Mouse (Mus musculus): Measurements from ENCODE around the gene Il1rl2. TPM values are rescaled to one million over a fixed set of nuclear protein-coding genes. Genes with fewer than 3 reads are reported as not detected.

The Il1rl2 gene
- polyA plus RNA-seq, 1 experiment: 0.22 TPM

GRCm38 (mm10) chr1:40399639-40400038 is 75.2 kb downstream of the Il1rl2 start:
- no peak overlapping the region for H3K27ac ChIP-seq (ENCODE audit: control insufficient read depth, insufficient read depth, low read depth, low read length)
- no peaks in the 10 kb centered on the region for H3K36me3 ChIP-seq (ENCODE audit: control insufficient read depth, insufficient read depth, low read length)
- H3K27me3 ChIP-seq (ENCODE audit: control insufficient read depth, insufficient read depth, low read length): no peaks in the 10 kb centered on the region
- H3K4me3 ChIP-seq (ENCODE audit: control insufficient read depth, low read depth, low read length): no peak overlapping the region
- H3K4me1 ChIP-seq (ENCODE audit: control insufficient read depth, insufficient read depth, low read length): no peaks in the 10 kb centered on the region
- TF ChIP-seq POLR2A (IDR thresholded peaks at IDR 0.05; ENCODE audit: control insufficient read depth, low read depth, low read length): no peak
- TF ChIP-seq CTCF (IDR thresholded peaks at IDR 0.05; ENCODE audit: control insufficient read depth, insufficient read depth, insufficient replicate concordance, low read depth, low read length): no peak

GRCm38 (mm10) chr1:40404682-40405081 is 80.3 kb downstream of the Il1rl2 start:
- no peak overlapping the region for H3K4me3 ChIP-seq (ENCODE audit: control insufficient read depth, low read depth, low read length)
- H3K36me3 ChIP-seq (ENCODE audit: control insufficient read depth, insufficient read depth, low read length): no peaks in the 10 kb centered on the region

GRCm38 (mm10) chr1:40409882-40410281 is 85.5 kb downstream of the Il1rl2 start:
- H3K4me3 ChIP-seq (ENCODE audit: control insufficient read depth, low read depth, low read length): no peak overlapping the region
- H3K27ac ChIP-seq (ENCODE audit: control insufficient read depth, insufficient read depth, low read depth, low read length): no peak overlapping the region
- TF ChIP-seq POLR2A (IDR thresholded peaks at IDR 0.05; ENCODE audit: control insufficient read depth, low read depth, low read length) (no peak), CTCF (IDR thresholded peaks at IDR 0.05; ENCODE audit: control insufficient read depth, insufficient read depth, insufficient replicate concordance, low read depth, low read length) (no peak)
- no peaks in the 10 kb centered on the region for H3K27me3 ChIP-seq (ENCODE audit: control insufficient read depth, insufficient read depth, low read length)
- H3K4me1 ChIP-seq (ENCODE audit: control insufficient read depth, insufficient read depth, low read length): peaks cover under 1% of the 10 kb centered on the region
- no peaks in the 10 kb centered on the region for H3K36me3 ChIP-seq (ENCODE audit: control insufficient read depth, insufficient read depth, low read length)

More at GRCm38 (mm10) chr1:40404682-40405081, 80.3 kb downstream of the Il1rl2 start:
- TF ChIP-seq CTCF (IDR thresholded peaks at IDR 0.05; ENCODE audit: control insufficient read depth, insufficient read depth, insufficient replicate concordance, low read depth, low read length) (no peak), POLR2A (IDR thresholded peaks at IDR 0.05; ENCODE audit: control insufficient read depth, low read depth, low read length) (no peak)
- H3K4me1 ChIP-seq (ENCODE audit: control insufficient read depth, insufficient read depth, low read length): peaks cover 2% of the 10 kb centered on the region
- no peaks in the 10 kb centered on the region for H3K27me3 ChIP-seq (ENCODE audit: control insufficient read depth, insufficient read depth, low read length)
- H3K27ac ChIP-seq (ENCODE audit: control insufficient read depth, insufficient read depth, low read depth, low read length): no peak overlapping the region

GRCm38 (mm10) chr1:40413039-40413438 is 88.6 kb downstream of the Il1rl2 start:
- Histone ChIP-seq H3K4me1 (ENCODE audit: control insufficient read depth, insufficient read depth, low read length) (no peaks in the 10 kb centered on the region), H3K27me3 (ENCODE audit: control insufficient read depth, insufficient read depth, low read length) (no peaks in the 10 kb centered on the region), H3K36me3 (ENCODE audit: control insufficient read depth, insufficient read depth, low read length) (no peaks in the 10 kb centered on the region), H3K27ac (ENCODE audit: control insufficient read depth, insufficient read depth, low read depth, low read length) (no peak overlapping the region), H3K4me3 (ENCODE audit: control insufficient read depth, low read depth, low read length) (no peak overlapping the region)
- TF ChIP-seq CTCF (IDR thresholded peaks at IDR 0.05; ENCODE audit: control insufficient read depth, insufficient read depth, insufficient replicate concordance, low read depth, low read length): no peak
- TF ChIP-seq POLR2A (IDR thresholded peaks at IDR 0.05; ENCODE audit: control insufficient read depth, low read depth, low read length): no peak

- Histone ChIP-seq H3K4me1 (ENCODE audit: control insufficient read depth, insufficient read depth, low read length) (no peaks in the 10 kb centered on the region), H3K4me3 (ENCODE audit: control insufficient read depth, low read depth, low read length) (no peak overlapping the region), H3K36me3 (ENCODE audit: control insufficient read depth, insufficient read depth, low read length) (no peaks in the 10 kb centered on the region), H3K27ac (ENCODE audit: control insufficient read depth, insufficient read depth, low read depth, low read length) (no peak overlapping the region), H3K27me3 (ENCODE audit: control insufficient read depth, insufficient read depth, low read length) (no peaks in the 10 kb centered on the region)
- TF ChIP-seq CTCF (IDR thresholded peaks at IDR 0.05; ENCODE audit: control insufficient read depth, insufficient read depth, insufficient replicate concordance, low read depth, low read length) (no peak), POLR2A (IDR thresholded peaks at IDR 0.05; ENCODE audit: control insufficient read depth, low read depth, low read length) (no peak)
Observed at GRCm38 (mm10) chr1:40414276-40414675, 89.9 kb downstream of the Il1rl2 start.

- Histone ChIP-seq H3K27me3 (ENCODE audit: control insufficient read depth, insufficient read depth, low read length) (no peaks in the 10 kb centered on the region), H3K4me3 (ENCODE audit: control insufficient read depth, low read depth, low read length) (no peak overlapping the region), H3K4me1 (ENCODE audit: control insufficient read depth, insufficient read depth, low read length) (no peaks in the 10 kb centered on the region), H3K36me3 (ENCODE audit: control insufficient read depth, insufficient read depth, low read length) (no peaks in the 10 kb centered on the region), H3K27ac (ENCODE audit: control insufficient read depth, insufficient read depth, low read depth, low read length) (no peak overlapping the region)
- TF ChIP-seq POLR2A (IDR thresholded peaks at IDR 0.05; ENCODE audit: control insufficient read depth, low read depth, low read length) (no peak), CTCF (IDR thresholded peaks at IDR 0.05; ENCODE audit: control insufficient read depth, insufficient read depth, insufficient replicate concordance, low read depth, low read length) (no peak)
Observed at GRCm38 (mm10) chr1:40414863-40415656, 90.7 kb downstream of the Il1rl2 start.

GRCm38 (mm10) chr1:40417034-40417433 is 92.6 kb downstream of the Il1rl2 start:
- Histone ChIP-seq H3K27ac (ENCODE audit: control insufficient read depth, insufficient read depth, low read depth, low read length) (no peak overlapping the region), H3K4me3 (ENCODE audit: control insufficient read depth, low read depth, low read length) (no peak overlapping the region), H3K27me3 (ENCODE audit: control insufficient read depth, insufficient read depth, low read length) (no peaks in the 10 kb centered on the region), H3K36me3 (ENCODE audit: control insufficient read depth, insufficient read depth, low read length) (no peaks in the 10 kb centered on the region), H3K4me1 (ENCODE audit: control insufficient read depth, insufficient read depth, low read length) (no peaks in the 10 kb centered on the region)
- no peak for TF ChIP-seq CTCF (IDR thresholded peaks at IDR 0.05; ENCODE audit: control insufficient read depth, insufficient read depth, insufficient replicate concordance, low read depth, low read length)
- TF ChIP-seq POLR2A (IDR thresholded peaks at IDR 0.05; ENCODE audit: control insufficient read depth, low read depth, low read length): no peak

Other genes starting within 250 kb of the Il1rl2 start
- 1.4 and 1.9 TPM in 2 replicates for gene Il1r1, start 99.5 kb upstream of the Il1rl2 start, polyA plus RNA-seq (2012; rRNA removed)
- gene Il1rl1, start 105.0 kb downstream of the Il1rl2 start, polyA plus RNA-seq (2012; rRNA removed): 0.04 and 0.08 TPM in 2 replicates
- gene Il18r1, start 140.9 kb downstream of the Il1rl2 start, polyA plus RNA-seq (2012; rRNA removed): 0.12 and 0.13 TPM in 2 replicates
- gene Il18rap, start 190.8 kb downstream of the Il1rl2 start, polyA plus RNA-seq (2012; rRNA removed): not detected in 2 replicates